Mouse (Mus musculus) MEL (cell line): ENCODE measurements around the gene Tsfm.

Experiments
- CTCF ChIP-seq, 3 experiments: IDR thresholded peaks in 2 of 3; conservative IDR thresholded peaks in 1 of 3; 2 replicates each; pipeline ENCODE4 v1.5.1; 2011 to 2012; ENCODE audit warnings: low read length in 3 of 3, low read depth in 2 of 3, mild to moderate bottlenecking in 2 of 3, improper control_type of control experiment in 1 of 3, inconsistent platforms in 1 of 3, mixed read lengths in 1 of 3, moderate library complexity in 1 of 3; ENCODE audit not compliant: control insufficient read depth in 1 of 3, insufficient read depth in 1 of 3, poor library complexity in 1 of 3, severe bottlenecking in 1 of 3
- E2F4 ChIP-seq: IDR thresholded peaks from 2 replicates; pipeline ENCODE4 v1.6.1; 2011; ENCODE audit warnings: low read depth, low read length, improper control_type of control experiment, borderline replicate concordance
- EP300 ChIP-seq, 2 experiments: IDR thresholded peaks; 2 replicates each; pipeline ENCODE4 v1.6.1; 2011; ENCODE audit warnings: improper control_type of control experiment in 2 of 2, low read length in 2 of 2, low read depth in 1 of 2, mild to moderate bottlenecking in 1 of 2
- GATA1 ChIP-seq: IDR thresholded peaks from 2 replicates; pipeline ENCODE4 v1.6.1; 2011; ENCODE audit warnings: low read depth, low read length, improper control_type of control experiment
- HCFC1 ChIP-seq: IDR thresholded peaks from 2 replicates; pipeline ENCODE4 v1.6.1; 2012; ENCODE audit warnings: low read depth, mild to moderate bottlenecking, inconsistent platforms, low read length, improper control_type of control experiment, moderate library complexity
- MAFK ChIP-seq: IDR thresholded peaks from 2 replicates; pipeline ENCODE4 v1.6.1; 2011; ENCODE audit warnings: low read depth, mild to moderate bottlenecking, low read length, improper control_type of control experiment, borderline replicate concordance
- POLR2A ChIP-seq, 2 experiments: IDR thresholded peaks; 2 replicates each; pipeline ENCODE4 v1.6.1; 2011 to 2012; ENCODE audit warnings: low read length in 2 of 2, mild to moderate bottlenecking in 2 of 2, control low read depth in 1 of 2, improper control_type of control experiment in 1 of 2, low read depth in 1 of 2, moderate library complexity in 1 of 2; ENCODE audit not compliant: control insufficient read depth in 1 of 2, insufficient read depth in 1 of 2, poor library complexity in 1 of 2
- POLR2AphosphoS2 ChIP-seq: IDR thresholded peaks from 2 replicates; pipeline ENCODE4 v1.6.1; 2011; ENCODE audit warnings: low read length, improper control_type of control experiment
- RAD21 ChIP-seq: IDR thresholded peaks from 2 replicates; pipeline ENCODE4 v1.6.1; 2011; ENCODE audit warnings: mild to moderate bottlenecking, low read depth, low read length, improper control_type of control experiment
- SIN3A ChIP-seq: IDR thresholded peaks from 2 replicates; pipeline ENCODE4 v1.6.1; 2012; ENCODE audit warnings: low read length, improper control_type of control experiment, inconsistent platforms
- USF1 ChIP-seq: IDR thresholded peaks from 2 replicates; pipeline ENCODE4 v1.6.1; 2014; ENCODE audit warnings: low read depth, mild to moderate bottlenecking, inconsistent platforms, low read length, improper control_type of control experiment, moderate library complexity
- ZNF384 ChIP-seq: IDR thresholded peaks from 2 replicates; pipeline ENCODE4 v1.6.1; 2012; ENCODE audit warnings: low read depth, mild to moderate bottlenecking, inconsistent platforms, low read length, improper control_type of control experiment

- no peak for TF ChIP-seq RAD21
- TF ChIP-seq CTCF (IDR thresholded peaks at IDR 0.05 in 2 of 3, conservative IDR thresholded peaks at IDR 0.05 in 1 of 3; ENCODE audit: control insufficient read depth in 1 of 3, insufficient read depth in 1 of 3, low read depth in 2 of 3, low read length in 3 of 3, poor library complexity in 1 of 3, severe bottlenecking in 1 of 3), result no peak
- no peak for TF ChIP-seq ZNF384
- no peak for TF ChIP-seq POLR2A (IDR thresholded peaks at IDR 0.05; ENCODE audit: control insufficient read depth in 1 of 2, insufficient read depth in 1 of 2, low read depth in 1 of 2, low read length in 2 of 2, poor library complexity in 1 of 2)
- no peak for TF ChIP-seq SIN3A
- TF ChIP-seq E2F4, result no peak
- no peak for TF ChIP-seq GATA1
- no peak for TF ChIP-seq POLR2AphosphoS2
- no peak for TF ChIP-seq USF1
- no peak for TF ChIP-seq HCFC1
- no peak for TF ChIP-seq EP300 (IDR thresholded peaks at IDR 0.05; ENCODE audit: low read depth in 1 of 2, low read length in 2 of 2)
- TF ChIP-seq MAFK, result no peak
Measured at GRCm38 (mm10) chr10:127077515-127077914, 46.9 kb upstream of the Tsfm start.
